Comparison of ENCODE assay signal across 25 mouse cellular contexts in genomic region chr12:55435080-55435479, GRCm38 (mm10). TPM values are rescaled to one million over a fixed set of nuclear protein-coding genes. Genes with fewer than 3 reads are reported as not detected.
DNase-seq lines count a peak whose midpoint lies in the region; ATAC-seq and TF ChIP-seq lines count a peak whose summit lies in the region.
"Had no signal": no experiment of that assay in that cellular context is flagged by ENCODE, and none has a peak within 500 bp of the region (broad histone marks: within the 10 kb centered on the region; RNA-seq: fewer than 3 reads in every experiment).

No protein-coding gene starts in this region.

- no peak for TF ChIP-seq POLR2A in ES-Bruce4 (IDR thresholded peaks at IDR 0.05; ENCODE audit: insufficient read depth, low read length)

- WGBS in kidney, embryonic 16.5 days, result 71% methylated on average over 1 of the region's 1 CpGs

- DNase-seq in kidney, adult 11 months, result peak; percentile 41
- peak; percentile 57 for DNase-seq in 416B (ENCODE audit: low read depth)
- peak; percentile 76 for DNase-seq in R1 (ENCODE audit: low read depth, low spot score)
- no peak for DNase-seq in left cerebral cortex, postnatal 10 days (ENCODE audit: extremely low spot score in 1 of 2, low spot score in 2 of 2)
- DNase-seq in cerebellum, adult 9-10 months, result no peak
- DNase-seq in heart, postnatal 10 days, result no peak
- DNase-seq: adrenal gland, adult 2 months; adrenal gland, postnatal 14 days; cerebellum, adult 11 months; cerebellum, adult 2 months; cerebellum, postnatal 10 days; gastrocnemius, postnatal 14 days; heart, adult 11 months; heart, postnatal 36 days had no signal

- H3K4me1 ChIP-seq in kidney, embryonic 16.5 days (ENCODE audit: insufficient read depth, low read length), result peaks cover 21% of the 10 kb centered on the region
- peaks cover 8% of the 10 kb centered on the region for H3K4me1 ChIP-seq in ES-Bruce4 (ENCODE audit: control insufficient read depth, insufficient read depth, low read length)

- H3K27ac ChIP-seq in kidney, embryonic 16.5 days (ENCODE audit: low read length), result no peak overlapping the region
- H3K27ac ChIP-seq in ES-Bruce4 (ENCODE audit: insufficient read depth, low read length), result no peak overlapping the region; the same call in 1 of the 2 replicates
- H3K27ac ChIP-seq: forebrain, embryonic 10.5 days; forebrain, embryonic 13.5 days; hindbrain, embryonic 10.5 days; hindbrain, embryonic 13.5 days; intestine, embryonic 15.5 days had no signal

- no peak overlapping the region for H3K9ac ChIP-seq in kidney, embryonic 16.5 days (replicated peaks; ENCODE audit: low read length)
- no peak overlapping the region for H3K9ac ChIP-seq in ES-Bruce4 (ENCODE audit: low read depth, poor library complexity, severe bottlenecking)
- H3K9ac ChIP-seq: forebrain, embryonic 13.5 days; hindbrain, embryonic 13.5 days; intestine, embryonic 15.5 days had no signal

- peaks cover 4% of the 10 kb centered on the region; the same call in 1 of the 2 replicates for H3K9me3 ChIP-seq in kidney, embryonic 16.5 days (ENCODE audit: low read length)
- no peaks in the 10 kb centered on the region for H3K9me3 ChIP-seq in ES-Bruce4 (replicated peaks; ENCODE audit: control insufficient read depth, insufficient read depth, low read length, poor library complexity, severe bottlenecking)
- H3K9me3 ChIP-seq: forebrain, embryonic 10.5 days; forebrain, embryonic 13.5 days; hindbrain, embryonic 10.5 days; hindbrain, embryonic 13.5 days; intestine, embryonic 15.5 days had no signal

- intact Hi-C loops in left cerebral cortex, postnatal 10 days (cut with DNase I), result no loop called here
- intact Hi-C loops in heart, postnatal 10 days (cut with DNase I), result loop anchor here (5.0 kb wide), 1 partner anchor 33 kb away; no protein-coding TSS in a partner anchor

- H3K4me3 ChIP-seq in kidney, embryonic 16.5 days (ENCODE audit: low read length), result no peak overlapping the region
- H3K4me3 ChIP-seq in ES-Bruce4 (ENCODE audit: low read depth, low read length), result no peak overlapping the region
- H3K4me3 ChIP-seq: forebrain, embryonic 10.5 days; forebrain, embryonic 13.5 days; hindbrain, embryonic 10.5 days; hindbrain, embryonic 13.5 days; intestine, embryonic 15.5 days had no signal

- no peak for TF ChIP-seq CTCF in ES-Bruce4 (IDR thresholded peaks at IDR 0.05; ENCODE audit: low read depth, low read length)

- no peak overlapping the region for H3K4me2 ChIP-seq in kidney, embryonic 16.5 days (replicated peaks; ENCODE audit: low read depth, low read length)
- H3K4me2 ChIP-seq: forebrain, embryonic 13.5 days; heart, embryonic 11.5 days; hindbrain, embryonic 13.5 days; intestine, embryonic 15.5 days had no signal

- H3K27me3 ChIP-seq in kidney, embryonic 16.5 days (ENCODE audit: insufficient read depth, low read length), result no peaks in the 10 kb centered on the region
- H3K27me3 ChIP-seq in ES-Bruce4 (ENCODE audit: control insufficient read depth, insufficient read depth, low read length, poor library complexity, severe bottlenecking), result no peaks in the 10 kb centered on the region
- H3K27me3 ChIP-seq: forebrain, embryonic 13.5 days; hindbrain, embryonic 13.5 days; intestine, embryonic 15.5 days had no signal

- no peaks in the 10 kb centered on the region for H3K36me3 ChIP-seq in kidney, embryonic 16.5 days (ENCODE audit: insufficient read depth, low read length)
- H3K36me3 ChIP-seq in ES-Bruce4 (ENCODE audit: control insufficient read depth, insufficient read depth, low read length, poor library complexity, severe bottlenecking), result no peaks in the 10 kb centered on the region
- H3K36me3 ChIP-seq: forebrain, embryonic 10.5 days; hindbrain, embryonic 10.5 days; hindbrain, embryonic 13.5 days; intestine, embryonic 15.5 days had no signal

- no peak for ATAC-seq in kidney, embryonic 16.5 days (ENCODE audit: low FRiP score, low TSS enrichment)
- ATAC-seq: CD4-positive, CD25-positive, alpha-beta regulatory T cell, adult 4 months; forebrain, embryonic 13.5 days; forebrain, embryonic 16.5 days; hindbrain, embryonic 16.5 days; intestine, embryonic 15.5 days had no signal

- 0 out of 2 replicates have a peak, but pooled peaks have one; percentile 22 for TF ChIP-seq EP300 in ES-Bruce4 (IDR thresholded peaks at IDR 0.05; ENCODE audit: insufficient read depth, low read depth, low read length)

RNA-seq across cellular contexts. Expression of gene Psma6, which starts 51.1 kb away (rescaled TPM):
- polyA plus RNA-seq in kidney, embryonic 16.5 days (2015; fragmentation: Nextera tagmentation; extraction: Ambion mirVana), result 409 and 418 TPM in 2 replicates
- polyA plus RNA-seq in ES-Bruce4 (2011; ENCODE audit: insufficient read depth, insufficient read length, low read depth, missing spikeins), result 308 and 323 TPM in 2 replicates
- 100 to 1,000 TPM; 151 to 158 TPM for total RNA-seq in left cerebral cortex, postnatal 10 days (2021)
- total RNA-seq in heart, postnatal 10 days (2021), result 100 to 1,000 TPM; 196 to 197 TPM

RNA-seq across cellular contexts. Expression of gene Nfkbia, which starts 57.4 kb away (rescaled TPM):
- polyA plus RNA-seq in kidney, embryonic 16.5 days (2015; fragmentation: Nextera tagmentation; extraction: Ambion mirVana), result 84.8 and 94.7 TPM in 2 replicates
- polyA plus RNA-seq in ES-Bruce4 (2011; ENCODE audit: insufficient read depth, insufficient read length, low read depth, missing spikeins), result 40.9 and 45.3 TPM in 2 replicates
- 10 to 100 TPM; 27.8 to 37.5 TPM for total RNA-seq in left cerebral cortex, postnatal 10 days (2021)
- total RNA-seq in heart, postnatal 10 days (2021), result 10 to 100 TPM; 45.7 to 65.3 TPM

Comparison
In these comparisons a context has a peak if more than half of its experiments do, and no peak if none do; other contexts are left out.
1. DNase-seq: peak in kidney, adult 11 months (single experiment), 416B (single experiment) and R1 (single experiment); none in left cerebral cortex, postnatal 10 days (0 of 2), cerebellum, adult 9-10 months (single experiment) and heart, postnatal 10 days (0 of 2).